Mouse (Mus musculus) CH12.LX (cell line): Measurements from ENCODE around the gene Bcr.

ENCODE experiments used
- CTCF ChIP-seq, 2 experiments: IDR thresholded peaks in 1 of 2; conservative IDR thresholded peaks in 1 of 2; 2 replicates each; pipeline ENCODE4 v1.5.1; 2011 to 2012; ENCODE audit warnings: low read depth in 2 of 2, low read length in 2 of 2, improper control_type of control experiment in 1 of 2, inconsistent platforms in 1 of 2, mild to moderate bottlenecking in 1 of 2, moderate library complexity in 1 of 2
- EP300 ChIP-seq: IDR thresholded peaks from 2 replicates; pipeline ENCODE4 v1.6.1; 2011; ENCODE audit warnings: low read length, improper control_type of control experiment
- JUN ChIP-seq: IDR thresholded peaks from 2 replicates; pipeline ENCODE4 v1.6.1; 2011; ENCODE audit warnings: low read depth, mild to moderate bottlenecking, low read length, improper control_type of control experiment, moderate library complexity; ENCODE audit not compliant: insufficient read depth
- KAT2A ChIP-seq: IDR thresholded peaks from 2 replicates; pipeline ENCODE4 v1.6.1; 2012; ENCODE audit warnings: low read length, improper control_type of control experiment, inconsistent platforms; ENCODE audit not compliant: insufficient replicate concordance
- MAFK ChIP-seq: IDR thresholded peaks from 2 replicates; pipeline ENCODE4 v1.6.1; 2011; ENCODE audit warnings: low read length, improper control_type of control experiment; ENCODE audit not compliant: insufficient replicate concordance
- POLR2A ChIP-seq: IDR thresholded peaks from 2 replicates; pipeline ENCODE4 v1.6.1; 2011; ENCODE audit warnings: low read depth, mild to moderate bottlenecking, improper control_type of control experiment, low read length
- POLR2AphosphoS2 ChIP-seq: IDR thresholded peaks from 2 replicates; pipeline ENCODE4 v1.6.1; 2011; ENCODE audit warnings: low read depth, low read length, improper control_type of control experiment
- SIN3A ChIP-seq: IDR thresholded peaks from 2 replicates; pipeline ENCODE4 v1.6.1; 2012; ENCODE audit warnings: low read length, improper control_type of control experiment, inconsistent platforms
- USF2 ChIP-seq: conservative IDR thresholded peaks from 2 replicates; pipeline ENCODE4 v1.6.1; 2011; ENCODE audit warnings: low read depth, low read length, improper control_type of control experiment
- ZC3H11A ChIP-seq: IDR thresholded peaks from 2 replicates; pipeline ENCODE4 v1.6.1; 2012; ENCODE audit warnings: low read depth, mild to moderate bottlenecking, inconsistent platforms, low read length, improper control_type of control experiment
- ZMIZ1 ChIP-seq: IDR thresholded peaks from 2 replicates; pipeline ENCODE4 v1.6.1; 2012; ENCODE audit warnings: low read depth, mild to moderate bottlenecking, inconsistent platforms, low read length, improper control_type of control experiment
- ZNF384 ChIP-seq: IDR thresholded peaks from 2 replicates; pipeline ENCODE4 v1.6.1; 2012; ENCODE audit warnings: low read depth, low read length, improper control_type of control experiment, inconsistent platforms

DNA sequence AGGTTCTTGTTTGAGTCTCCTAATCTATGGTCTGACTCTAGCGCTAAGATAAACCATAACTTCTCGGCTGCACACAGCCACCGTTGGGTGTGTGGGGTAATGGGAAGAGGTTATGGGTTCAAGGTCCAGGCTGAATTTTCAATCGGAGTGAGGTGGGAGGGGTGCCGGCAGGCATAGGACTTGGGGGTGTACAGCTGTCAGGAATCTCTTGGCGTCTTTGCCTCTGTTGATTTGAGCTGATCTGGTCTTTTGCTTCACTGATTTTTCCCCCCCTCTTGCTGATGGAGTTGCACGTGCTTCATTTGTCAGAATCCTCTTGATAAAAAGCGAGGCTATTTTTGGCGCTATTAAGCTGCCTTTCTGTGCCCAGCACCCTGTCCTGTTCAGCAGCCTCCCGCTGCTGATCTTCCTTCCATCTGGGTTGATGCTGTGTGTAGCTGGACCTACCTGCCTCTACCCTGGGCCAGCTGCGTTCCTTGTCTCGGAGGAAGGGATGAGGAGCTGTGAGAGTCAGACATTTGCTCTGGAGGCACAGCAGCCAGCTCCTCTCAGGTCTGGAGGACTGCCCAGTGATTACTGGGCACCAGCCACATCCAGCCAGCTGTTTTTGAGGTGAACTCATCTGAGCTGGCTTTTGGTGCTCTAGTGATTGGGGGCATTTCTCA lies 3.0 kb downstream of the Bcr start:
- TF ChIP-seq CTCF (conservative IDR thresholded peaks at IDR 0.05 in 1 of 2, IDR thresholded peaks at IDR 0.05 in 1 of 2; ENCODE audit: low read depth in 2 of 2, low read length in 2 of 2): no peak
- TF ChIP-seq POLR2A: no peak
- no peak for TF ChIP-seq JUN
- no peak for TF ChIP-seq USF2
- TF ChIP-seq KAT2A: no peak
- TF ChIP-seq ZMIZ1: no peak
- TF ChIP-seq ZNF384: no peak
- TF ChIP-seq ZC3H11A: no peak
- TF ChIP-seq EP300: no peak
- TF ChIP-seq MAFK: no peak
- TF ChIP-seq SIN3A: no peak
- no peak for TF ChIP-seq POLR2AphosphoS2
